Comparison of ENCODE assay signal across 9 mouse cellular contexts in the genomic region with DNA sequence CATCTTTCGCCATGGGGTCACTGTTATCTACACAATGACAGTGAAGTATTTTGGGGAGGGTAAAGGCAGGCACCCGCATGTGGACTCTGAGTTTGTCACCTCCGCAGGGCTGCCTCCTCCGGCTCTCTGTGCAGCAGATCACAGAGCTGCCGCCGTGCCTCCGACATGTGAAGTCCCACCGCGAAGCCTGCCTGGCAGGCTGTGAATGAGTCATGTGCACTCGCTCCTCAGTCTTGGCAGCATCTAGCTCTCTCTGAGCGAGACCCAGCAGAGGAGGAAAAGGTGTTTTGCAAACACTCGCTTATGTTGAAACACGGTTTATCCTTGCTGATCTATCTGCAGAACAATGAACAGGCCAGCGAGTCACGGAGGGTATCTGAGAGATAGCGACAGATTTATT. TPM values are rescaled to one million over a fixed set of nuclear protein-coding genes. Genes with fewer than 3 reads are reported as not detected.
DNase-seq lines count a peak whose midpoint lies in the region; ATAC-seq and TF ChIP-seq lines count a peak whose summit lies in the region.
"Had no signal": no experiment of that assay in that cellular context is flagged by ENCODE, and none has a peak within 500 bp of the region (broad histone marks: within the 10 kb centered on the region; RNA-seq: fewer than 3 reads in every experiment).

No protein-coding gene starts in this region.

- in situ Hi-C loops in Patski (cut with MboI; ENCODE audit: low pct_unique_long_range_greater_than_20kb) = no loop called here

- peak; percentile 81; the same call in 1 of the 2 replicates for ATAC-seq in forebrain, embryonic 14.5 days
- no peak for ATAC-seq in forebrain, embryonic 12.5 days (ENCODE audit: low FRiP score)
- peak; percentile 94 for ATAC-seq in Patski
- peak; percentile 50; the same call in 1 of the 2 replicates for ATAC-seq in megakaryocyte progenitor cell, adult 5-6 weeks (replicated peaks; ENCODE audit: poor library complexity)
- ATAC-seq in liver, postnatal 0 days = no peak
- no peak for ATAC-seq in neural tube, embryonic 15.5 days (ENCODE audit: low FRiP score)

- H3K4me2 ChIP-seq in forebrain, embryonic 14.5 days (ENCODE audit: low read length) = no peak overlapping the region
- H3K4me2 ChIP-seq in forebrain, embryonic 12.5 days = no peak overlapping the region
- no peak overlapping the region for H3K4me2 ChIP-seq in liver, postnatal 0 days (ENCODE audit: low read depth, low read length)
- no peak overlapping the region for H3K4me2 ChIP-seq in neural tube, embryonic 15.5 days
- H3K4me2 ChIP-seq: embryonic facial prominence, embryonic 13.5 days had no signal

- no peak for TF ChIP-seq CTCF in Patski (IDR thresholded peaks at IDR 0.05)
- TF ChIP-seq CTCF in liver, postnatal 0 days (IDR thresholded peaks at IDR 0.05; ENCODE audit: low read depth) = no peak

- 55% methylated on average over 16 of the region's 16 CpGs for WGBS in forebrain, embryonic 14.5 days
- 84% methylated on average over 16 of the region's 16 CpGs for WGBS in forebrain, embryonic 12.5 days
- WGBS in liver, postnatal 0 days (ENCODE audit: insufficient replicate concordance) = 62% methylated on average over 16 of the region's 16 CpGs
- WGBS in neural tube, embryonic 15.5 days = 69% methylated on average over 16 of the region's 16 CpGs

- CTCF ChIA-PET in Patski (lab: Charles Lee) = interaction anchor here (1.3 to 1.5 kb wide), 3 partner anchors 10 to 19 kb away, joined by 3 to 4 read pairs (median 3); no protein-coding TSS in a partner anchor

- H3K4me3 ChIP-seq in forebrain, embryonic 14.5 days (ENCODE audit: low read depth, low read length) = no peak overlapping the region
- no peak overlapping the region for H3K4me3 ChIP-seq in forebrain, embryonic 12.5 days (replicated peaks)
- no peak overlapping the region for H3K4me3 ChIP-seq in liver, postnatal 0 days (ENCODE audit: low read depth, low read length)
- no peak overlapping the region for H3K4me3 ChIP-seq in neural tube, embryonic 15.5 days (replicated peaks)
- H3K4me3 ChIP-seq: embryonic facial prominence, embryonic 13.5 days had no signal

- peak; percentile 75 for DNase-seq in forebrain, embryonic 14.5 days (ENCODE audit: low spot score)
- peak; percentile 58 for DNase-seq in Patski (ENCODE audit: low read depth, low spot score)
- peak; percentile 82 for DNase-seq in fibroblast of lung, adult 2 months (ENCODE audit: low read depth)
- peak; percentile 47 to 50 for DNase-seq in layer of hippocampus, postnatal 14 days (ENCODE audit: low spot score in 2 of 2)
- no peak for DNase-seq in liver, postnatal 0 days

- H3K36me3 ChIP-seq in forebrain, embryonic 14.5 days (ENCODE audit: control insufficient read depth, insufficient read depth, low read length) = no peaks in the 10 kb centered on the region
- no peaks in the 10 kb centered on the region for H3K36me3 ChIP-seq in forebrain, embryonic 12.5 days (replicated peaks)
- no peaks in the 10 kb centered on the region for H3K36me3 ChIP-seq in liver, postnatal 0 days (replicated peaks; ENCODE audit: insufficient read depth, low read length)
- H3K36me3 ChIP-seq in neural tube, embryonic 15.5 days = no peaks in the 10 kb centered on the region
- H3K36me3 ChIP-seq: embryonic facial prominence, embryonic 13.5 days had no signal

- no peak for TF ChIP-seq EP300 in liver, postnatal 0 days (IDR thresholded peaks at IDR 0.05; ENCODE audit: low read depth)

- H3K9ac ChIP-seq in forebrain, embryonic 14.5 days (ENCODE audit: low read length) = no peak overlapping the region
- no peak overlapping the region for H3K9ac ChIP-seq in forebrain, embryonic 12.5 days
- no peak overlapping the region for H3K9ac ChIP-seq in liver, postnatal 0 days (replicated peaks)
- no peak overlapping the region for H3K9ac ChIP-seq in neural tube, embryonic 15.5 days (replicated peaks)
- H3K9ac ChIP-seq: embryonic facial prominence, embryonic 13.5 days had no signal

- POLR2A ChIA-PET in Patski (lab: Charles Lee) = interaction anchor here (1.3 kb wide), 1 partner anchor 18 kb away, joined by 3 read pairs; no protein-coding TSS in a partner anchor

- H3K9me3 ChIP-seq in forebrain, embryonic 14.5 days (replicated peaks; ENCODE audit: control insufficient read depth, low read length) = no peaks in the 10 kb centered on the region
- H3K9me3 ChIP-seq in forebrain, embryonic 12.5 days = no peaks in the 10 kb centered on the region
- no peaks in the 10 kb centered on the region for H3K9me3 ChIP-seq in liver, postnatal 0 days (ENCODE audit: low read length)
- no peaks in the 10 kb centered on the region for H3K9me3 ChIP-seq in neural tube, embryonic 15.5 days (replicated peaks)
- H3K9me3 ChIP-seq: embryonic facial prominence, embryonic 13.5 days had no signal

- no peaks in the 10 kb centered on the region for H3K4me1 ChIP-seq in forebrain, embryonic 14.5 days (ENCODE audit: control insufficient read depth, insufficient read depth, low read length)
- no peaks in the 10 kb centered on the region for H3K4me1 ChIP-seq in forebrain, embryonic 12.5 days
- H3K4me1 ChIP-seq in liver, postnatal 0 days (ENCODE audit: insufficient read depth) = no peaks in the 10 kb centered on the region
- H3K4me1 ChIP-seq in neural tube, embryonic 15.5 days = peaks cover 2% of the 10 kb centered on the region; the same call in 1 of the 2 replicates
- H3K4me1 ChIP-seq: embryonic facial prominence, embryonic 13.5 days had no signal

- no peaks in the 10 kb centered on the region for H3K27me3 ChIP-seq in forebrain, embryonic 14.5 days (replicated peaks; ENCODE audit: control insufficient read depth, insufficient read depth, low read length)
- no peaks in the 10 kb centered on the region for H3K27me3 ChIP-seq in forebrain, embryonic 12.5 days
- H3K27me3 ChIP-seq in Patski = no peaks in the 10 kb centered on the region
- H3K27me3 ChIP-seq in liver, postnatal 0 days (ENCODE audit: insufficient read depth, low read length) = no peaks in the 10 kb centered on the region
- no peaks in the 10 kb centered on the region for H3K27me3 ChIP-seq in neural tube, embryonic 15.5 days (replicated peaks)
- H3K27me3 ChIP-seq: embryonic facial prominence, embryonic 13.5 days had no signal

- H3K27ac ChIP-seq in forebrain, embryonic 14.5 days (ENCODE audit: low read depth, low read length) = no peak overlapping the region
- H3K27ac ChIP-seq in forebrain, embryonic 12.5 days = no peak overlapping the region
- no peak overlapping the region for H3K27ac ChIP-seq in liver, postnatal 0 days (ENCODE audit: low read depth)
- H3K27ac ChIP-seq in neural tube, embryonic 15.5 days (replicated peaks) = no peak overlapping the region
- H3K27ac ChIP-seq: embryonic facial prominence, embryonic 13.5 days had no signal

RNA-seq across cellular contexts. Expression of a gene that starts 35.3 kb away (rescaled TPM):
- 3.5 and 4.2 TPM in 2 replicates for polyA plus RNA-seq in forebrain, embryonic 14.5 days (2014; fragmentation: Nextera tagmentation; extraction: Ambion mirVana)
- polyA plus RNA-seq in forebrain, embryonic 12.5 days (2016; fragmentation: Nextera tagmentation; extraction: Ambion mirVana) = 7.6 and 7.7 TPM in 2 replicates
- polyA plus RNA-seq in Patski (2021) = 7.7 TPM
- total RNA-seq in layer of hippocampus, postnatal 14 days (2021) = 1 to 10 TPM; 7.4 to 8.5 TPM
- total RNA-seq in megakaryocyte progenitor cell, adult 5-6 weeks (2015) = 7.8 and 9.5 TPM in 2 replicates
- total RNA-seq in megakaryocyte progenitor cell, adult 5-6 weeks (2017) = 5.9 and 7.9 TPM in 2 replicates
- polyA plus RNA-seq in liver, postnatal 0 days (2015; fragmentation: Nextera tagmentation; extraction: Ambion mirVana) = 0.64 and 0.65 TPM in 2 replicates
- polyA plus RNA-seq in neural tube, embryonic 15.5 days (2015; fragmentation: Nextera tagmentation; extraction: Ambion mirVana) = 7.6 and 8.3 TPM in 2 replicates

Comparison
In these comparisons a context has a peak if more than half of its experiments do, and no peak if none do; other contexts are left out.
1. ATAC-seq: peak in forebrain, embryonic 14.5 days (single experiment), Patski (single experiment) and megakaryocyte progenitor cell, adult 5-6 weeks (single experiment); none in forebrain, embryonic 12.5 days (single experiment), liver, postnatal 0 days (single experiment) and neural tube, embryonic 15.5 days (single experiment).